ENCODE assay signal across 22 mouse cellular contexts in genomic region chr17:33484020-33484419, GRCm38 (mm10). TPM values are rescaled to one million over a fixed set of nuclear protein-coding genes. Genes with fewer than 3 reads are reported as not detected.
DNase-seq lines count a peak whose midpoint lies in the region.
"Had no signal": no experiment of that assay in that cellular context is flagged by ENCODE, and none has a peak within 500 bp of the region (broad histone marks: within the 10 kb centered on the region; RNA-seq: fewer than 3 reads in every experiment).

No protein-coding gene starts in this region.

- peak; percentile 8 for DNase-seq in adrenal gland, postnatal 14 days
- no peak for DNase-seq in adrenal gland, postnatal 36 days
- peak; percentile 84 for DNase-seq in T-cell, adult 2 months (ENCODE audit: low spot score)
- DNase-seq in lung, postnatal 36 days: peak; percentile 31
- peak; percentile 90 for DNase-seq in thymus, postnatal 0 days (ENCODE audit: low spot score)
- no peak for DNase-seq in kidney, postnatal 10 days
- DNase-seq in kidney, adult 18-20 months: no peak
- DNase-seq in urinary bladder, postnatal 14 days (ENCODE audit: low spot score): no peak
- DNase-seq: adrenal gland, adult 2 months; cerebellum, postnatal 25 days; gastrocnemius, postnatal 36 days; kidney, postnatal 14 days; lung, embryonic 14.5 days; right cerebral cortex, adult 18-20 months had no signal

RNA-seq across cellular contexts. Expression of gene Adamts10, which starts 40.0 kb away (rescaled TPM):
- total RNA-seq in adrenal gland, postnatal 14 days (2021): 39.9 and 51.3 TPM in 2 replicates
- total RNA-seq in adrenal gland, postnatal 36 days (2021): 10 to 100 TPM; 22.3 to 29.7 TPM
- polyA plus RNA-seq in thymus, postnatal 0 days (2015; fragmentation: Nextera tagmentation; extraction: Ambion mirVana): 19.6 and 21.0 TPM in 2 replicates

RNA-seq across cellular contexts. Expression of gene Actl9, which starts 51.3 kb away (rescaled TPM):
- total RNA-seq in adrenal gland, postnatal 14 days (2021): 0.26 and 0.38 TPM in 2 replicates
- under 1 TPM in 1 of 2 experiments, not detected in 1; 0.20 TPM for total RNA-seq in adrenal gland, postnatal 36 days (2021)
- polyA plus RNA-seq in thymus, postnatal 0 days (2015; fragmentation: Nextera tagmentation; extraction: Ambion mirVana): not detected in 2 replicates
- total RNA-seq: adrenal gland, adult 2 months; gastrocnemius, postnatal 36 days; hindbrain, postnatal 0 days; layer of hippocampus, postnatal 25 days had no signal
- polyA plus RNA-seq: embryonic facial prominence, embryonic 14.5 days; forebrain, embryonic 15.5 days; heart, embryonic 14.5 days; hindbrain, postnatal 0 days; lung, embryonic 14.5 days; midbrain, embryonic 13.5 days; neural tube, embryonic 13.5 days; stomach, embryonic 15.5 days had no signal

Comparison
In these comparisons a context has a peak if more than half of its experiments do, and no peak if none do; other contexts are left out.
1. DNase-seq: peak in adrenal gland, postnatal 14 days (single experiment), T-cell, adult 2 months (single experiment), lung, postnatal 36 days (single experiment) and thymus, postnatal 0 days (single experiment); none in adrenal gland, postnatal 36 days (0 of 2), kidney, postnatal 10 days (single experiment), kidney, adult 18-20 months (single experiment) and urinary bladder, postnatal 14 days (single experiment).